Mouse (Mus musculus): ENCODE data around the gene Ppan.
A peak's percentile ranks its signal among the peaks of the same experiment; 100 is the strongest.

Ppan gene

DNA sequence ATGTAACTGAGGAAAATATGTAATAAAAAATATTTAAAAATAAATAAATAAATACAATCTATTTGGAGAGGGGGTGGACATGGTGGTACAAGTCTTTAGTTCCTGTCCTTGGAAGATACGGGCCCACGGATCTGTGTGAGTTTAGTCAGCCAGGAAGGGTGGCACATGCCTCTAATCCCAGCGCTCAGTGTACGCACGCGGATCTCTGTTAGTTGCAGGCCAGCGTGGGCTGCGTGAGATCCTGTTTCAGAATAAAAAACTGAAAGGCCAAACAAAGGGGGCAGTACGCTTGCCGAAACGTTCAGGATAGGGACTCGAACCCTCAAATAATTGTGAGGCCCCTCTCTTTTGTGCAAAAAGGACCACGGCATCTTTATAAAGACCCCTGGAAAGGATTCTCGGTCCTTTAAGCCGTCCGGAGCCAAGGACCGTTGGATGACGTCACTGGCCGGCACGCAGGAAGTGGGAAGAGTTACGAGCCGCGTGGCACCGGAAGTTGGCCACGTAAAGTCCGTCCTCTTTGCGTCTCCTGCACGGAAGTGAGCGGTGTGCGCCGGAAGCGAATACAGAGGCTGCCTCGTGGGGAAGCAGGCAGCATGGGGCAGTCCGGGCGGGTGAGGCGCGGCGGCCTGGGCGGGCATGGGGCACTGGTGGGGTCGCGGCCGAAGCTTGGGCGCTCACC, at the start of gene Ppan:
Gene Ppan, plus strand, starts transcription at position 472 of the 682 bp plus-strand sequence.
- ATAC-seq (ENCODE audit: low TSS enrichment): peak; percentile 98

GRCm38 (mm10) chr9:20838931-20839330, 49.0 kb upstream of the Ppan start:
- ATAC-seq (ENCODE audit: low TSS enrichment): no peak

DNA sequence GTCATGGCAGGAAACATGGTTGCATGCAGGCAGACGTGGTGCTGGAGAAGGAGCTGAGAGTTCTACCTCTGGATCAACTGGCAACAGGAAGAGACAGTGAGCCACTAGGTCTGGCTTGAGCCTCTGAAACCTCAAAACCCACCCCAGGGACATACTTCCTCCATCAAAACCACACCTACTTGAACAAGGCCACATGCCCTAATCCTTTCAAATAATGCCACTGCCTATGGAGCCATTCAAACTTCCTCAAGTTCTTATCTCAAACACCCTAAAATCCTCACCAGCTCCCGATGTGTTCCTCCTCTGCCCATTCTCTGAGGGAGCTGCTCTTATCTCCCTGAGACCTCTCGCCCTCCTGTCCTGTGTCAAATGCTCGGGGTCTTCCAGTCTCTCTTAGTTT, 45.8 kb upstream of the Ppan start:
- ATAC-seq (ENCODE audit: low TSS enrichment): no peak

- peak; percentile 89 for ATAC-seq (ENCODE audit: low TSS enrichment)
These were observed 45.3 kb upstream of the Ppan start for GRCm38 (mm10) chr9:20842670-20843069.

DNA sequence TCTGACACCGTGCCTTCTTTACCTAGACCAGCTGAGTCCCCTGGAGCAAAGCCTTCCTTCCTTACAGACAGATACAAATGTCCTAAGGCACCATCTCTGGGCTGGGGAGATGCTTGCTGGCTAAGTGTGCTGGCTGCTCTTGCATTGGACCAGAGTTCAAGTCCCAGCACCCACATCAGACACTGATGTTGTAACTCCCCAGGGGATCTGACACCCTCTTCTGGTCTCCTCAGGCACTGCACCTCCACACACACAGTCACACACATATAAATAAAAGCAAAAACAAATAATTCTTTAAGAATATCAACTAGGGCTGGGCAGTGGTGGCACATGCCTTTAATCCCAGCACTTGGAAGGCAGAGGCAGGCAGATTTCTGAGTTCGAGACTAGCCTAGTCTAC, 37.8 kb upstream of the Ppan start:
- ATAC-seq (ENCODE audit: low TSS enrichment): no peak

DNA sequence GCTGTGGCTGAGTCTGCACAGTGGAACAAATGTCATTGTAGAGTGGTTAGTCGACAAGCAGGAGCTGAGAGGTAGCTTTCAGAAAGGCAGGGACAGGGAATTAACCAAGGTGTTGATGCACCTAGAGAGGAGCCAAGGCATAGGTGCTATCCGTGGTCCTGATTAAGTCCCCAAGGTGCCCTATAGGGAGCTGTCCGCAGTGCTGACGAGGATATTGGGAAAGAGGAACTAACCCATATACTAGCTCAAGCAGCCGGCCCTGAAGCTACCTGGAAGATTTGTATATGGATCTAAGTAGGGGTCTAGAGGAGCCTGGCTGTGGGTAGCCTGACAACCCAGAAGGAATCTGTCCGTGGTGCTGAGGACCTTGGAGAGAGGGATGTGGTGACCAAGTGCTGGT, 30.8 kb upstream of the Ppan start:
- ATAC-seq (ENCODE audit: low TSS enrichment): no peak

GRCm38 (mm10) chr9:20859926-20860325, 28.0 kb upstream of the Ppan start:
- no peak for ATAC-seq (ENCODE audit: low TSS enrichment)

DNA sequence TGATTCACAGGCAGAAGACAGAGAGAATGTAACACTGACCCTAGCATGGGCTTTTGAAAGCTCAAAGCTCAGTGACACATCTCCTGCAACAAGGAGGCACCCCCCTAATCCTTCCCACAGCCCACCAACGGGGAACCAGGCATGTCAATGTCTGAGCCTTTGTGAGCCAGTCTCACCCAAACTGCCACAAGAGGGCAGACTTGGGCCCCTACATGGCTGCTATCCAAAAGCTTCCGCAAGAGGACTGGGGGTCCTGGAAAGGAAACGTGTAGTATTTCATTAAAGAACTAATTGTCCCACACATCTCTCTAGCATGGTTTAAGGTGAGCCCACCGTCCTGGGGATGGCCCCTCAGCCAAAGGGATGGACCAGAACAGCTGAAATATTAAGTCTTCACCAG, 26.2 kb upstream of the Ppan start:
- no peak for ATAC-seq (ENCODE audit: low TSS enrichment)

- ATAC-seq (ENCODE audit: low TSS enrichment): no peak
These were observed 25.8 kb upstream of the Ppan start for GRCm38 (mm10) chr9:20862225-20862624.

DNA sequence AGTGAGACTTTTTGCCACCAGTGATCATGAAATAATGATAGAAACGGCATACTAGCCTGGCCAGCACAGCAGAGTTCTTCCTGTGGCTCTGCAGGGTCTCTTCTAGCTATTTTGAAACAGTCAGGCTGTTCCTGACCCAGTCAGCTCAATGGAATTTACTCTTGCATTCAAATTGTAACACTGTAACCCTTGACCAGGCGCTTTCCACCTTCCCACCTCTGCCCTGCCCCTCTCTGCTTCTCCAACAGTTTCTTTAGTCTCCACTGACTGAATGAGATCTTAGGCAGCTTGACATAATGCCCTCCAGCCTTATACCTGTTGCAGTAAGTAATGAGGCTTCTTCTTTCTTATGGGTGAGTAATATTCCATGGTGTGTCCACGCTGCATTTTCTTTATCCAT, 21.1 kb upstream of the Ppan start:
- ATAC-seq (ENCODE audit: low TSS enrichment): no peak

DNA sequence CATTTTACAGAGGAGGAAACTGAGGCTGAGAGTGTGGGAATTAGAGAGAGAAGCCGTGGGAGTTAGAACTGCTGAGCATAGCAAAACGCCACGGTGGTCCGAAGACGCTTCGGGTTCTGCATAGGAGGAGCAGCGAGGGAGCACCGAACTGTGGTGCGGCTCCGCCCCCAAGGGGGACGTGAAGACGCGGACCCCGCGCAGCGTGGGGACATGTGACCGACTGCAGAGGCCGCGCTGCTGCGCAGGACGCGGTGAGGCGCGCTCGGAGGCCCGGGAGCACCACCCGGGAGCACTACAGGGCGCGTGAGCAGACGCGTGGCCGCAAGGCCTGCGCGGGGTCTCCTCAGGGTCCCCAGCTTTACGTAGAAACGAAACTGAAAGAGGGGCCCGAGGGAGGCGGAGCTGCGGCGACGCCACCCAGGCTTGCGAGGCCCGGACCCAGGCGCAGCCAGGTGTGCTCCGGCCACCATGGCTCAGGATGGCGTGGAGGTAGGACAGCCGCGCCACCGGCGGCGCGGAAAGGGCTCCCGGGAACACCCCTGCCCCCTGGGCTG, 19.4 kb upstream of the Ppan start, which contains the start of gene A230050P20Rik:
Gene A230050P20Rik, plus strand, starts transcription at position 195 of the 554 bp plus-strand sequence.
- peak; percentile 83 for ATAC-seq (ENCODE audit: low TSS enrichment)

DNA sequence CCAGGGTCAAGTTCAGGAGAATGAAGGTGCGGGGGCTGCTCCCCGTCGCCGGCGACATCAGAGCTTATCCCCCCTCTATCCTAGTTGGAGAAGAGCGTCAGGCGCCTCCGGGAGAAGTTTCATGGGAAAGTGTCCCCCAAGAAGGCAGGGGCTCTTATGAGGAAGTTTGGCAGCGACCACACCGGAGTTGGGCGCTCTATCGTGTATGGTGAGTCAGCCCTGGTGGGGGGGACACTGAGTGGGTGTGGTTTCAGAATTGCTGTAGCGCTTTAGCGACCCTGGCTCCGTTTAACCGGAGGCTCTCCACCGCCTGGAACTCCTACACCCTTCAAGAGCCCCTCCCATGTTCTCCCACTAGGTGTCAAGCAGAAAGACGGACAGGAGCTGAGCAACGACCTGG, 18.7 kb upstream of the Ppan start:
- ATAC-seq (ENCODE audit: low TSS enrichment): no peak

- ATAC-seq (ENCODE audit: low TSS enrichment): no peak
These were observed 17.5 kb upstream of the Ppan start for GRCm38 (mm10) chr9:20870211-20871173.

DNA sequence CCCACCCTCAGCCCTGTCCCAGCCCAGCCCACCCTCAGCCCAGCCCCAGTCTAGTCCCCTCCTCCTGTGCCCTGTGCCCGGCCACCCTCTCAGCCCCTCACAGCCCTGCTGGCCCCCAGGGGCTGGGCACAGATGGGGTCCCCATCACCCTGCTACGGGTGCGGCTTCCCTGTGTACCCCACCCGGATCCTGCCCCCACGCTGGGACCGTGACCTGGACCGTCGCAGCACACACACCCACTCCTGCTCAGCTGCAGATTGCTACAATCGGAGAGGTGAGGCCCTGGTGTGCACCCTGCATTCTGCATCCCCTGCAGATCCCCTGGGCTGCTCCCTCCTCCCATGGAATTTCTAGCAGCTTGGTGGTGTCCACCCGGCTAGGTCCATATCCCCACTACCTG, 15.0 kb upstream of the Ppan start:
- no peak for ATAC-seq (ENCODE audit: low TSS enrichment)

DNA sequence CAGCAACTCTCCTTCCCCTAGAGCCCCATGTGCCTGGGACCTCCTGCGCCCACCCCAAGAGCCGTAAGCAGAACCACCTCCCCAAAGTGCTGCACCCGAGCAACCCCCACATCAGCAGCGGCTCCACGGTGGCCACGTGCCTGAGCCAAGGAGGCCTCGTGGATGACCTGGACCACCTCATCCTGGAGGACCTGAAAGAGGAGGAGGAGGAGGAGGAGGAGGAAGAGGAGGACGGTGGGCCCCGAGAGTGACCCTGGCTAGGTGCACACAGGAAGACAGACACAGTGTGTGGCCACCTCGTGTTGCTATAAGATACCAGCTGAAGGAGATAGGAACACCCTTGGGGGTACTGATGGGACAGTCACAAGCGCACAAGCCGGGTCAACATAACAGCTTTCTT, 14.5 kb upstream of the Ppan start:
- no peak for ATAC-seq (ENCODE audit: low TSS enrichment)

DNA sequence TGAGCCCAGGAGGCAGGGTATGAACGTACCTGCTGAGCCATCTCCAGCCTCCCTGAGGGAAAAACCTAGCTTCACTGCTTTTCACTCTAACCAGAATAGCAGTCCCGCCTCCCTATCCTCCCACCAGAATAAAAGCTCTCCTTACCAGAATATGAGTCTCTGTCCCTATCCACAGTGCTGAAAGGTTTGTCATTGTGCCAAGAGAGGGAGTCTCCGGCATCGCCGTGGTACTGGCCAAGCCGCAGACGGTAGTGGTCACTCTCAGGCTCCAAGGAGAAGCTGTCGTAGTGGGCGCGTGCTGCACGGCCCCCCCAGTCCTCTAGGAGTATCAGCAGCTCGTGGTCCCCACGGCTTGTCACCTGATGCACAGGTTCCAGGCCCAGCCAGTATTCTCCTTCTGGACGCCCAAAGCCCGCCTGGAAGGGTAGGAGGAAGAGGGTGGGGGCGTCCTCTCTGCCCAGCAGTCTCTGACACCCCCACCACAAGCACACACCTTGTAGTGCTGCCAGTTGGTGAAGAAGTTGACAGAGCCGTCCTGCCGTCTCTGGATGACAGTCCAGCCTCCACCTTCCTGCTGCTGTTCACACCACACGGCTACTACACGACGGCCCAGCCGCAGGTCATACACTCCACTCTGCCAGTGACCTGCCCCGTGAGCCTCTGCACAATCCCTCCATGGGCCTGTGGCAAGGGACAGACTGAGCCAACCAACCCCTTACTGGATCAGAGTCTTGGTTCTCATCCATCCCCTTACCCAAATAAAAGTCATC, 12.8 kb upstream of the Ppan start:
- peak; percentile 31 for ATAC-seq (ENCODE audit: low TSS enrichment)

DNA sequence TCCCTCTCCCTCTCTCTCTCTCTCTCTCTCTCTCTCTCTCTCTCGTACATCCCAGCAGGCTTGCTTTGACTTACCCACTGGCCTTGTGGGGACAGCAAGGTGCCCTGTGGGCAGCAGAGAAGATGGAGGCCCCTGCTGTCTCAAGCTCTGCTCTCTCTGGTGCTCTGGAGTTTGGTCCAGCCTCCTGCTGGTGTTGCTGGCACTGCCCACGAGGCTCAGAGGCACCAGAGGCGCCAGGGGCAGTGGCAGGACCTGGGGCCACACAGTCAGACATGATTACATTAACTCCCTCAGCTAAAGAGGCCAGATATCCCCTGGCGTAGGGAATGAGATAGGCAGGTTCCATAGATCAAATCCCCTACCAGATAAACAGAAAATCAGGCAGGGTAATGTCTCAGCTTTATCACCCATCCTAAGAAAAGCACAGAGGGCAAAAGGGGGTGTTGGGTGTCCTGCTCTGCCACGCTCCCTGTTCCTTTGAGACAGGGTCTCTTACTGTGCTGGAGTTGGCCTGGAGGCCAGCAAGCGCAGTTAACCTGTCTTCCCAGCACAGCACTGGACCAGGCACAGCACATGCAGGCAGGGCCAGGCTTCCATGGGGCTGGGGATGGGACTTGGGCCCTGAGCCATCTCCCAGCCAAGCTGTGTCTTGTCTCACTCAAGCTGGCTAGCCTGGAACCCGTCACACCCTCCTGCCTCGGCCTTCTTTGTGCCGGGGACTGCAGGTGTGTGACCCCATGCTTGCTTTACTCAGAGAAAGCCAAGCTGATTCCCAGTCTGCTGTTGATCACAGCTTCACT, 11.5 kb upstream of the Ppan start:
- no peak for ATAC-seq (ENCODE audit: low TSS enrichment)

GRCm38 (mm10) chr9:20877118-20878040, 10.6 kb upstream of the Ppan start:
- ATAC-seq (ENCODE audit: low TSS enrichment): no peak

GRCm38 (mm10) chr9:20878041-20878709, 9.8 kb upstream of the Ppan start:
- peak; percentile 86 for ATAC-seq (ENCODE audit: low TSS enrichment)
